Comparison of ENCODE assay signal across 15 mouse cellular contexts in the genomic region with DNA sequence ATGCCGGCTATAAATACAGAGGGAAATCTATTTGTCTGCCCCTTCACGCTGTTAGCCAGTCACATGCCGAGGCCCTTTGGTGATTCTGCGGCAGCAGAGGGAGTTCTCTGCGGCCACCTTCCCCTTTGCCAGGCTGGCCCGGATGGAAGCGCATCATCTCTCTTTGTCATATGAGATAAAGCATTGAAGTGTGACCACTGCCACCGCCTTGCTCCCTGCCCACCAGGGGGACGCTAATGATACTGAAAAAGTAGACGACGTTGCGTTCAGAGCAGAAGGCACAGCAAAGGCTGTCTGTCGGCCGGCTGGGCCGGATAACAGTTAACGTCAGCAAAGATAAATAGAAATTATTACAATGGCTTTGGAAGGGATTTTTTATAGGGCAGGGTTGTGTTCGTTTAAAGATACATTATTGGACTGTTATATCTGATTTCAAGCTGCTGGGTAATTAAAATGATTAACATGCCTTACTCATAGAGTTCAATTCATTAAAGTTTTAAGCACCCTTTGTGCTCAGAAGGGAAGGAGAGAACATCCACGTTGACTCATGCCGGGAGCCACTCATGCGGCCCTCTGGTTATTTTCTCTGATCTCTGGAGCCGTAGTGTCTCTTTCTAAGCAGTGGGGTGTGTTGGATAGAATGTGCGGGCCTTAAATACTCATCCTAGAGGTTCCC.
DNase-seq lines count a peak whose midpoint lies in the region; ATAC-seq and TF ChIP-seq lines count a peak whose summit lies in the region.
"Had no signal": no experiment of that assay in that cellular context is flagged by ENCODE, and none has a peak within 500 bp of the region (broad histone marks: within the 10 kb centered on the region; RNA-seq: fewer than 3 reads in every experiment).

No protein-coding gene starts in this region.

- H3K4me3 ChIP-seq in lung, embryonic 14.5 days (ENCODE audit: low read depth, low read length), result no peak overlapping the region
- H3K4me3 ChIP-seq in lung, postnatal 0 days (ENCODE audit: low read depth, low read length), result no peak overlapping the region
- H3K4me3 ChIP-seq in stomach, embryonic 16.5 days (replicated peaks; ENCODE audit: low read length), result no peak overlapping the region
- H3K4me3 ChIP-seq: embryonic facial prominence, embryonic 12.5 days; liver, embryonic 13.5 days; myocyte had no signal

- no peaks in the 10 kb centered on the region for H3K36me3 ChIP-seq in lung, embryonic 14.5 days (ENCODE audit: insufficient read depth)
- no peaks in the 10 kb centered on the region for H3K36me3 ChIP-seq in lung, postnatal 0 days (ENCODE audit: insufficient read depth, low read length)
- no peaks in the 10 kb centered on the region for H3K36me3 ChIP-seq in stomach, embryonic 16.5 days (ENCODE audit: control insufficient read depth, insufficient read depth, low read length)
- H3K36me3 ChIP-seq: embryonic facial prominence, embryonic 12.5 days; liver, embryonic 13.5 days had no signal

- no peak for ATAC-seq in lung, embryonic 14.5 days (ENCODE audit: insufficient read depth)
- no peak for ATAC-seq in lung, postnatal 0 days
- ATAC-seq in stomach, embryonic 16.5 days (ENCODE audit: insufficient read depth, low FRiP score), result 0 out of 2 replicates have a peak, but pooled peaks have one; percentile 2
- ATAC-seq: forebrain, embryonic 16.5 days had no signal

- H3K27ac ChIP-seq in lung, embryonic 14.5 days (ENCODE audit: low read depth), result no peak overlapping the region
- H3K27ac ChIP-seq in lung, postnatal 0 days (ENCODE audit: low read length), result no peak overlapping the region
- no peak overlapping the region for H3K27ac ChIP-seq in stomach, embryonic 16.5 days (ENCODE audit: low read length)
- H3K27ac ChIP-seq: embryonic facial prominence, embryonic 12.5 days; liver, embryonic 13.5 days had no signal

- H3K4me2 ChIP-seq in lung, embryonic 14.5 days, result no peak overlapping the region
- H3K4me2 ChIP-seq in lung, postnatal 0 days (replicated peaks; ENCODE audit: low read depth, low read length), result no peak overlapping the region
- H3K4me2 ChIP-seq in stomach, embryonic 16.5 days (ENCODE audit: low read depth, low read length), result peak overlapping the region; percentile 30
- H3K4me2 ChIP-seq: embryonic facial prominence, embryonic 12.5 days; liver, embryonic 13.5 days had no signal

- no peaks in the 10 kb centered on the region for H3K9me3 ChIP-seq in lung, embryonic 14.5 days (ENCODE audit: low read depth, low read length)
- no peaks in the 10 kb centered on the region for H3K9me3 ChIP-seq in lung, postnatal 0 days (ENCODE audit: low read length)
- no peaks in the 10 kb centered on the region for H3K9me3 ChIP-seq in stomach, embryonic 16.5 days (replicated peaks; ENCODE audit: control insufficient read depth, low read length)
- H3K9me3 ChIP-seq: embryonic facial prominence, embryonic 12.5 days; liver, embryonic 13.5 days had no signal

- TF ChIP-seq EP300 in lung, postnatal 0 days (IDR thresholded peaks at IDR 0.05), result no peak

- no peak overlapping the region for H3K9ac ChIP-seq in lung, embryonic 14.5 days
- H3K9ac ChIP-seq in lung, postnatal 0 days (replicated peaks; ENCODE audit: low read depth), result no peak overlapping the region
- H3K9ac ChIP-seq in stomach, embryonic 16.5 days (ENCODE audit: low read length), result no peak overlapping the region
- H3K9ac ChIP-seq: embryonic facial prominence, embryonic 12.5 days; liver, embryonic 13.5 days had no signal

- H3K4me1 ChIP-seq in lung, embryonic 14.5 days (ENCODE audit: insufficient read depth), result peaks cover 14% of the 10 kb centered on the region
- H3K4me1 ChIP-seq in lung, postnatal 0 days (ENCODE audit: insufficient read depth, low read depth, low read length), result no peaks in the 10 kb centered on the region
- H3K4me1 ChIP-seq in stomach, embryonic 16.5 days (ENCODE audit: control insufficient read depth, insufficient read depth, low read length), result peaks cover 16% of the 10 kb centered on the region
- H3K4me1 ChIP-seq: liver, embryonic 13.5 days had no signal

- DNase-seq in cerebellum, postnatal 10 days, result peak; percentile 31 to 48
- DNase-seq in cerebellum, adult 18-20 months, result no peak
- DNase-seq in lung, embryonic 14.5 days, result peak; percentile 48
- DNase-seq in lung, postnatal 0 days (ENCODE audit: low spot score), result no peak
- peak; percentile 66 to 74 for DNase-seq in kidney, postnatal 4 days
- no peak for DNase-seq in thymus, adult 18-20 months
- DNase-seq in heart, adult 18-20 months, result no peak
- DNase-seq: cerebellum, adult 11-12 months; heart, postnatal 14 days; liver, embryonic 13.5 days; lung, postnatal 36 days had no signal

- no peaks in the 10 kb centered on the region for H3K27me3 ChIP-seq in lung, embryonic 14.5 days (ENCODE audit: insufficient read depth, low read length)
- no peaks in the 10 kb centered on the region for H3K27me3 ChIP-seq in lung, postnatal 0 days (replicated peaks; ENCODE audit: insufficient read depth, low read length)
- H3K27me3 ChIP-seq in stomach, embryonic 16.5 days (ENCODE audit: control insufficient read depth, insufficient read depth, low read length), result no peaks in the 10 kb centered on the region
- H3K27me3 ChIP-seq: embryonic facial prominence, embryonic 12.5 days; liver, embryonic 13.5 days had no signal

- WGBS in lung, embryonic 14.5 days, result 42% methylated on average over 22 of the region's 22 CpGs
- WGBS in lung, postnatal 0 days, result 51% methylated on average over 22 of the region's 22 CpGs
- WGBS in stomach, embryonic 16.5 days, result 25% methylated on average over 22 of the region's 22 CpGs

- peak; percentile 25; the same call in 1 of the 2 replicates for TF ChIP-seq CTCF in lung, embryonic 14.5 days (IDR thresholded peaks at IDR 0.05; ENCODE audit: low read depth)
- no peak; the same call in 1 of the 2 replicates for TF ChIP-seq CTCF in lung, postnatal 0 days (IDR thresholded peaks at IDR 0.05)

Comparison
In these comparisons a context has a peak if more than half of its experiments do, and no peak if none do; other contexts are left out.
1. DNase-seq: peak in cerebellum, postnatal 10 days (2 of 2), lung, embryonic 14.5 days (single experiment) and kidney, postnatal 4 days (2 of 2); none in cerebellum, adult 18-20 months (0 of 2), lung, postnatal 0 days (single experiment), thymus, adult 18-20 months (0 of 2) and heart, adult 18-20 months (0 of 2).